Mouse (Mus musculus): Measurements from ENCODE around the gene Chd1. TPM values are rescaled to one million over a fixed set of nuclear protein-coding genes. Genes with fewer than 3 reads are reported as not detected.

Gene Chd1
- polyA plus RNA-seq, 1 experiment from 2014 or later: 17.1 TPM

DNA sequence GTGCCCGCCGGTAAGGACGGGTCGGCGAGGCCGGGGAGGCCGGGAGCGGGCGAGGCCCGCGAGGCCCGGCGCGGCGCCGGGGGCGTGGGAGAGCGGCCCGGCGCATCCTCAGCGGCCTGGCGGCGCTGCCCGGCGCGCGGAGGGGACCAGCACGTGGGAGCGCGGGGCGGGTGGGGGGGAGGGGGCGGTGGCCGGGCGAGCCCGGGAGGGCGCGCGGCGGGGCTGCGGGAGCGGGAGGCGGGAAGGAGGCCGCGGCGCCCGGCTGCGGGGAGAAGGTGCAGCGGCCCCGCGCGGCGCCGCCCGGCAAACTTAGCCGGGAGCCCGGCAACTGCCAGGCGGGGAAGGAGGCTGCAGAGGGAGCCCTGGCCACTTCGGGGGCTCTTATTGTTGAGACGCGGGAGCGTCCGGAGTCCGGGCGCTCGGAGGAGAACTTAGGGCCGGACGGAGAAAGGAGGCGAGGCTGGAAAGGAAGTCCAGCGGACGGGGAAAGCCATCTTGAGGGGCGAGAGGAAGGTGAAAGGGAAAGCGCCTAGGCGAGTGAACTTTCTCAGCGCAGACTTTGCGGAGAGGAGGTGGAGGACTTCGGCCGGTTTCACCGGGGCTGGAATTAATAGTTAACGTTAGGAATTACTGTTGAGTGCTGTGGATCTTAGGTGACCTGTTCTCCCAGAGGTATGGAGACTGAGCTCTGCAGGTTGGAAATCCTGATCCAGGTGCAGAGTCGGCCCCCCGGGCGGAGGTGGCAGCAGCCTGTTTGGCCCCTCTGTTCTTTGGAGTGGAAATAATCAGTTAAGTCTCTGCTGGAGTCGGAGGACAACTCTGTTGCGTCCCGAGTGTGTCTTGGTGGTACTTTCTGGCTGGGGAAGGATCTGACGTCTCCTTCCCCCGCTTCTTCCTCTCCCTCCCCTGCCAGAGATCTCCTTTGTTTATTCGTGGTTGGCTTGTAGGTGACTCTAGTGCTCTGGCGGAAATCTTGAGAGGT, 827 bp downstream of the Chd1 start:
- Histone ChIP-seq H3K4me1 (ENCODE audit: insufficient read depth, low read depth, low read length) (0 out of 2 replicates have a peak, but pooled peaks cover 5% of the 10 kb centered on the region), H3K4me2 (replicated peaks; ENCODE audit: low read depth, low read length) (peak overlapping the region; percentile 89), H3K27ac (ENCODE audit: low read length) (peak overlapping the region; percentile 98), H3K36me3 (ENCODE audit: insufficient read depth, low read length) (no peaks in the 10 kb centered on the region), H3K27me3 (replicated peaks; ENCODE audit: insufficient read depth, low read length) (no peaks in the 10 kb centered on the region), H3K9me3 (ENCODE audit: low read length) (no peaks in the 10 kb centered on the region), H3K4me3 (ENCODE audit: low read depth, low read length) (peak overlapping the region; percentile 96), H3K9ac (replicated peaks; ENCODE audit: low read depth) (peak overlapping the region; percentile 85)
- WGBS: under 1% methylated on average over 62 of the region's 89 CpGs
- peak; percentile 87 for DNase-seq (ENCODE audit: low spot score)
- TF ChIP-seq CTCF (IDR thresholded peaks at IDR 0.05) (peak; percentile 30; the same call in 1 of the 2 replicates), EP300 (IDR thresholded peaks at IDR 0.05) (0 out of 2 replicates have a peak, but pooled peaks have one; percentile 8)
- peak; percentile 52 for ATAC-seq

GRCm38 (mm10) chr17:15714507-15714906, 9.7 kb downstream of the Chd1 start:
- Histone ChIP-seq H3K27ac (ENCODE audit: low read length) (no peak overlapping the region), H3K4me1 (ENCODE audit: insufficient read depth, low read depth, low read length) (no peaks in the 10 kb centered on the region; the same call in 1 of the 2 replicates), H3K36me3 (ENCODE audit: insufficient read depth, low read length) (no peaks in the 10 kb centered on the region), H3K27me3 (replicated peaks; ENCODE audit: insufficient read depth, low read length) (no peaks in the 10 kb centered on the region), H3K4me3 (ENCODE audit: low read depth, low read length) (no peak overlapping the region), H3K4me2 (replicated peaks; ENCODE audit: low read depth, low read length) (no peak overlapping the region), H3K9ac (replicated peaks; ENCODE audit: low read depth) (no peak overlapping the region), H3K9me3 (ENCODE audit: low read length) (no peaks in the 10 kb centered on the region)
- ATAC-seq (no peak), DNase-seq (ENCODE audit: low spot score) (no peak)
- TF ChIP-seq CTCF (IDR thresholded peaks at IDR 0.05) (no peak), EP300 (IDR thresholded peaks at IDR 0.05) (no peak)
- 61% methylated on average over 4 of the region's 4 CpGs for WGBS

DNA sequence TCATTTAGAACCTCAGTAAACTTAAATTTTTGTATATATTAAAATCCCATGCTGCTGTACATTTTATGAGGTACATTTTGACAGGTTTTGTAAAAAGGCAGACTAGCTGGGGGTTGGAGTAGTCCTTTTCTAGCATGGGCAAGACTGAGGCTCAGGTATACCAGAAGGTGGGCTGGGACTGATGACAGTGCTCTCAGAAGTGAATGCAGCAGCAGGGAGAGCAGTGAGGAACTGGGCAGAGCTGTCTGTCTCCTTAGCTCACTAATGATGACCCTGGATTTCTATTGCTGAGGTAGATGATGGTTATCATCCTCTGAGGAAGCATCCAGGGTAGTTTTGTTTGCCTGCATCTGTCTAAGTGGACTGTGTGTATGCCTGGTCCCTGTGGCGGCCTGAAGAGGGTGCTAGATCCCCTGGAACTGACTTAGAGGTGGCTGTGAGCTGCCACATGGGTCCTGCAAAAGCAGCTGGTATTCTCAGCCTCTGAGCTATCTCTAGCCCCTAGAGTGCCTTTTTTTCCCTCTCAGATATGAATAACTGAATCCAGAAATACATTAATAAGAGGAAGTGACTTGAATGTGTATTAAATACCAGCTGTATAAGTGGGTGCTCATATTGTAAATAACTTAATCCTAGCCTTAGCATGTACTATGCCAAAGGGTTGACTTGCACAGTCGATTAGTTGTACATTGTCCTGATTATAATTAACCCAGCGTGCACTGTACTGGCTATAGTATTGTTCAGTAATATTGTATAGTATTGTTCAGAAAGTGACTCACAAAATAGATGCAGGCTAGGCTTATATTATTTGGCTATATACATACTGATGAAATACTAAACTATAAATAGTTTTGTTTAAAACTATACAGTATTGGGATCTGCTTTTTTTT, 10.5 kb downstream of the Chd1 start:
- 58% methylated on average over 3 of the region's 3 CpGs for whole genome bisulfite sequencing
- TF ChIP-seq CTCF (IDR thresholded peaks at IDR 0.05) (peak; percentile 71), EP300 (IDR thresholded peaks at IDR 0.05) (no peak)
- ATAC-seq: peak; percentile 74

GRCm38 (mm10) chr17:15715940-15716339, 11.2 kb downstream of the Chd1 start:
- no peaks in the 10 kb centered on the region for H3K9me3 ChIP-seq (ENCODE audit: low read length)
- WGBS: 74% methylated on average over 3 of the region's 3 CpGs
- TF ChIP-seq EP300 (IDR thresholded peaks at IDR 0.05): no peak
- ATAC-seq: no peak
- no peak overlapping the region for H3K4me2 ChIP-seq (replicated peaks; ENCODE audit: low read depth, low read length)
- no peaks in the 10 kb centered on the region; the same call in 1 of the 2 replicates for H3K4me1 ChIP-seq (ENCODE audit: insufficient read depth, low read depth, low read length)
- H3K36me3 ChIP-seq (ENCODE audit: insufficient read depth, low read length): no peaks in the 10 kb centered on the region
- H3K9ac ChIP-seq (replicated peaks; ENCODE audit: low read depth): no peak overlapping the region
- DNase-seq (ENCODE audit: low spot score): no peak
- no peak overlapping the region for H3K27ac ChIP-seq (ENCODE audit: low read length)
- H3K4me3 ChIP-seq (ENCODE audit: low read depth, low read length): no peak overlapping the region
- H3K27me3 ChIP-seq (replicated peaks; ENCODE audit: insufficient read depth, low read length): no peaks in the 10 kb centered on the region

More for the DNA sequence above, 10.5 kb downstream of the Chd1 start:
- Histone ChIP-seq H3K27ac (ENCODE audit: low read length) (no peak overlapping the region), H3K36me3 (ENCODE audit: insufficient read depth, low read length) (no peaks in the 10 kb centered on the region), H3K4me2 (replicated peaks; ENCODE audit: low read depth, low read length) (no peak overlapping the region), H3K4me1 (ENCODE audit: insufficient read depth, low read depth, low read length) (no peaks in the 10 kb centered on the region; the same call in 1 of the 2 replicates), H3K4me3 (ENCODE audit: low read depth, low read length) (no peak overlapping the region), H3K9me3 (ENCODE audit: low read length) (no peaks in the 10 kb centered on the region), H3K27me3 (replicated peaks; ENCODE audit: insufficient read depth, low read length) (no peaks in the 10 kb centered on the region), H3K9ac (replicated peaks; ENCODE audit: low read depth) (no peak overlapping the region)
- DNase-seq (ENCODE audit: low spot score): peak; percentile 56

GRCm38 (mm10) chr17:15720841-15721240, 16.1 kb downstream of the Chd1 start:
- Histone ChIP-seq H3K27ac (ENCODE audit: low read length) (no peak overlapping the region), H3K4me2 (replicated peaks; ENCODE audit: low read depth, low read length) (no peak overlapping the region), H3K9ac (replicated peaks; ENCODE audit: low read depth) (no peak overlapping the region), H3K27me3 (replicated peaks; ENCODE audit: insufficient read depth, low read length) (no peaks in the 10 kb centered on the region), H3K4me1 (ENCODE audit: insufficient read depth, low read depth, low read length) (no peaks in the 10 kb centered on the region), H3K36me3 (ENCODE audit: insufficient read depth, low read length) (peaks cover 4% of the 10 kb centered on the region; the same call in 1 of the 2 replicates), H3K9me3 (ENCODE audit: low read length) (no peaks in the 10 kb centered on the region), H3K4me3 (ENCODE audit: low read depth, low read length) (no peak overlapping the region)
- no peak for DNase-seq (ENCODE audit: low spot score)
- 77% methylated on average over 3 of the region's 3 CpGs for WGBS
- ATAC-seq: no peak
- TF ChIP-seq EP300 (IDR thresholded peaks at IDR 0.05) (no peak), CTCF (IDR thresholded peaks at IDR 0.05) (no peak)

DNA sequence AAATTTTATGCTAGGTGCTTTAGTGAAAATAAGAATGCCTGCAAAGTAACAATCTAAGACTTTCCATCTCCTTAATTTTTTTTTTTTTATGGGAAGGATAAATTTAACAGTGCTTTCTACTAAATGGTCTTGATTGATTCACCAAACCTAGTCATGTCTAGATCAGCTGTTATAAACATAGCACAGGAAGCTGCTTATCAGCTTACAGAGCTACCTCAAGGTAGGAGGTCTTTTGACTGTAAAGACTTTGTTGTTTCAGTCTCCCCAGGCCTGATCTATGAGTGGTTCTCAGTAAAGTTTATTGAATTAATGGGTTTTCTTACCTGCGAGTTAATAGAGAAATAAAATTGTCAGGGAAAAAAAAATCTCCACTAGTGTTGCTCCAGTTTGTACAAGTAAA, 18.5 kb downstream of the Chd1 start:
- H3K4me1 ChIP-seq (ENCODE audit: insufficient read depth, low read depth, low read length): no peaks in the 10 kb centered on the region
- no peaks in the 10 kb centered on the region for H3K9me3 ChIP-seq (ENCODE audit: low read length)
- DNase-seq (ENCODE audit: low spot score) (no peak), ATAC-seq (no peak)
- H3K4me3 ChIP-seq (ENCODE audit: low read depth, low read length): no peak overlapping the region
- H3K27me3 ChIP-seq (replicated peaks; ENCODE audit: insufficient read depth, low read length): no peaks in the 10 kb centered on the region
- TF ChIP-seq EP300 (IDR thresholded peaks at IDR 0.05): no peak
- TF ChIP-seq CTCF (IDR thresholded peaks at IDR 0.05): no peak
- WGBS: 65% methylated on average over 1 of the region's 1 CpGs
- no peak overlapping the region for H3K9ac ChIP-seq (replicated peaks; ENCODE audit: low read depth)
- peaks cover 12% of the 10 kb centered on the region; the same call in 1 of the 2 replicates for H3K36me3 ChIP-seq (ENCODE audit: insufficient read depth, low read length)
- no peak overlapping the region for H3K4me2 ChIP-seq (replicated peaks; ENCODE audit: low read depth, low read length)
- no peak overlapping the region for H3K27ac ChIP-seq (ENCODE audit: low read length)

All from lung, postnatal 0 days (tissue).